Mouse (Mus musculus) MEL (cell line): Measurements from ENCODE around the gene Nanos3.

Experiments
- CHD2 ChIP-seq: IDR thresholded peaks from 2 replicates; pipeline ENCODE4 v1.6.1; 2011; ENCODE audit warnings: low read length, improper control_type of control experiment
- CTCF ChIP-seq, 3 experiments: IDR thresholded peaks in 2 of 3; conservative IDR thresholded peaks in 1 of 3; 2 replicates each; pipeline ENCODE4 v1.5.1; 2011 to 2012; ENCODE audit warnings: low read length in 3 of 3, low read depth in 2 of 3, mild to moderate bottlenecking in 2 of 3, improper control_type of control experiment in 1 of 3, inconsistent platforms in 1 of 3, mixed read lengths in 1 of 3, moderate library complexity in 1 of 3; ENCODE audit not compliant: control insufficient read depth in 1 of 3, insufficient read depth in 1 of 3, poor library complexity in 1 of 3, severe bottlenecking in 1 of 3
- UBTF ChIP-seq: IDR thresholded peaks from 2 replicates; pipeline ENCODE4 v1.6.1; 2012; ENCODE audit warnings: low read depth, mild to moderate bottlenecking, inconsistent platforms, low read length, improper control_type of control experiment, moderate library complexity, borderline replicate concordance; ENCODE audit not compliant: insufficient read depth
- USF1 ChIP-seq: IDR thresholded peaks from 2 replicates; pipeline ENCODE4 v1.6.1; 2014; ENCODE audit warnings: low read depth, mild to moderate bottlenecking, inconsistent platforms, low read length, improper control_type of control experiment, moderate library complexity
- ZC3H11A ChIP-seq: IDR thresholded peaks from 2 replicates; pipeline ENCODE4 v1.6.1; 2012; ENCODE audit warnings: low read depth, mild to moderate bottlenecking, inconsistent platforms, low read length, improper control_type of control experiment

DNA sequence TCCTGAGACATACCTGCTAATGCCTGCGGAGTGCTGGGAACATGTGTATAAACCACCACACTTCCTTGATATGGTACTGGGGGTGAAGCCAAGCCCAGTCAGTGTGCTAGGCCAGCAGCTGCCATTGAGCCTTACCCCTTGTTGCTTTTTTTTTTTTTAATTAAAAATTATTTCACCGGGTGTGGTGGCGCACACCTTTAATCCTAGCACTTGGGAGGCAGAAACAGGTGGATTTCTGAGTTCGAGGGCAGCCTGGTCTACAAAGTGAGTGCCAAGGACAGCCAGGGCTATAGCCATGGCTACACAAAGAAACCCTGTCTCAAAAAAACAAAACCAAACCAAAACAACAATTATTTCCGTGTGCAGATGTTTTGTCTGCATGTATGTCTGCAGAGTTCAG is 20.1 kb upstream of the Nanos3 start:
- TF ChIP-seq CTCF (IDR thresholded peaks at IDR 0.05 in 2 of 3, conservative IDR thresholded peaks at IDR 0.05 in 1 of 3; ENCODE audit: control insufficient read depth in 1 of 3, insufficient read depth in 1 of 3, low read depth in 2 of 3, low read length in 3 of 3, poor library complexity in 1 of 3, severe bottlenecking in 1 of 3) (no peak), CHD2 (no peak), ZC3H11A (no peak), USF1 (no peak), UBTF (no peak)
